Mouse (Mus musculus): ENCODE measurements around the gene Piwil4. TPM values are rescaled to one million over a fixed set of nuclear protein-coding genes. Genes with fewer than 3 reads are reported as not detected.

Piwil4 gene
- total and polyA plus RNA-seq, 3 experiments, result 24.8 to 31.7 TPM; not detected in 1

GRCm38 (mm10) chr9:14740151-14740924, at the start of gene Piwil4 (continued):
- TF ChIP-seq TBP (IDR thresholded peaks at IDR 0.05; ENCODE audit: low read depth, low read length), result no peak; the same call in 1 of the 2 replicates
- peak in 1 of 2 experiments; percentile 65; a peak in 2 of 4 replicates for TF ChIP-seq EP300 (IDR thresholded peaks at IDR 0.05; ENCODE audit: low read depth in 1 of 2, low read length in 2 of 2)
- TF ChIP-seq NELFE (IDR thresholded peaks at IDR 0.05; ENCODE audit: low read depth, low read length), result peak; percentile 74
- TF ChIP-seq SIN3A (IDR thresholded peaks at IDR 0.05; ENCODE audit: low read length), result peak; percentile 76
- no peak for TF ChIP-seq RAD21 (IDR thresholded peaks at IDR 0.05; ENCODE audit: low read depth, low read length)

GRCm38 (mm10) chr9:14787356-14787755, 46.8 kb upstream of the Piwil4 start:
- H3K36me3 ChIP-seq (ENCODE audit: control insufficient read depth in 1 of 2, insufficient read depth in 2 of 2, low read length in 2 of 2), result peaks cover 49 to 54% of the 10 kb centered on the region in 2 experiments

GRCm38 (mm10) chr9:14784039-14785002, 43.8 kb upstream of the Piwil4 start, which contains the start of the genes Mre11a and Ankrd49:
Gene Mre11a (plus strand): TSS chr9:14784654.
Gene Ankrd49 (minus strand): TSS chr9:14784856.
- Histone ChIP-seq H3K36me3 (ENCODE audit: control insufficient read depth in 1 of 2, insufficient read depth in 2 of 2, low read length in 2 of 2) (peaks cover 54 to 66% of the 10 kb centered on the region in 2 experiments), H3K9me3 (replicated peaks; ENCODE audit: insufficient read depth, low read length) (no peaks in the 10 kb centered on the region), H3K4me1 (ENCODE audit: control insufficient read depth in 1 of 2, insufficient read depth in 2 of 2, low read length in 2 of 2) (peaks cover 25 to 27% of the 10 kb centered on the region in 2 experiments), H3K9ac (ENCODE audit: control insufficient read depth, low read depth, low read length, poor library complexity, severe bottlenecking) (peak within 1 kb of the TSS; percentile 93), H3K79me2 (ENCODE audit: control insufficient read depth, insufficient read depth, low read length, poor library complexity) (peaks cover 47% of the 10 kb centered on the region), H3K4me3 (ENCODE audit: control insufficient read depth in 1 of 2, insufficient read depth in 1 of 2, low read depth in 2 of 2, low read length in 2 of 2) (peak within 1 kb of the TSS; percentile 56 to 87), H3K27ac (ENCODE audit: control insufficient read depth, low read depth, low read length) (peak within 1 kb of the TSS; percentile 97), H3K27me3 (ENCODE audit: control insufficient read depth in 1 of 2, insufficient read depth in 2 of 2, low read length in 2 of 2) (no peaks in the 10 kb centered on the region)
- DNase-seq (ENCODE audit: low read depth, low spot score), result peak; percentile 100
- TF ChIP-seq RAD21 (IDR thresholded peaks at IDR 0.05; ENCODE audit: low read depth, low read length) (no peak), POLR2AphosphoS5 (IDR thresholded peaks at IDR 0.05; ENCODE audit: borderline replicate concordance, low read depth, low read length) (peak; percentile 93; the same call in 1 of the 2 replicates), KAT2A (conservative IDR thresholded peaks at IDR 0.05; ENCODE audit: low read depth, low read length) (no peak), CTCF (IDR thresholded peaks at IDR 0.05 in 2 of 3, conservative IDR thresholded peaks at IDR 0.05 in 1 of 3; ENCODE audit: control insufficient read depth in 1 of 3, insufficient read depth in 1 of 3, low read depth in 2 of 3, low read length in 3 of 3, poor library complexity in 1 of 3, severe bottlenecking in 1 of 3) (peak in 1 of 3 experiments; percentile 33; a peak in 2 of 6 replicates), POLR2A (IDR thresholded peaks at IDR 0.05; ENCODE audit: control insufficient read depth in 1 of 2, insufficient read depth in 1 of 2, low read depth in 1 of 2, low read length in 2 of 2, poor library complexity in 1 of 2) (peak in 1 of 2 experiments; percentile 99; a peak in 2 of 4 replicates)

More at GRCm38 (mm10) chr9:14787356-14787755, 46.8 kb upstream of the Piwil4 start:
- Histone ChIP-seq H3K79me2 (ENCODE audit: control insufficient read depth, insufficient read depth, low read length, poor library complexity) (peaks cover 44% of the 10 kb centered on the region), H3K9ac (ENCODE audit: control insufficient read depth, low read depth, low read length, poor library complexity, severe bottlenecking) (no peak overlapping the region), H3K27ac (ENCODE audit: control insufficient read depth, low read depth, low read length) (no peak overlapping the region), H3K27me3 (ENCODE audit: control insufficient read depth in 1 of 2, insufficient read depth in 2 of 2, low read length in 2 of 2) (no peaks in the 10 kb centered on the region), H3K4me3 (ENCODE audit: control insufficient read depth in 1 of 2, insufficient read depth in 1 of 2, low read depth in 2 of 2, low read length in 2 of 2) (no peak overlapping the region), H3K9me3 (replicated peaks; ENCODE audit: insufficient read depth, low read length) (no peaks in the 10 kb centered on the region), H3K4me1 (ENCODE audit: control insufficient read depth in 1 of 2, insufficient read depth in 2 of 2, low read length in 2 of 2) (peaks cover 8 to 20% of the 10 kb centered on the region in 2 experiments; a peak in 3 of 4 replicates)
- no peak for TF ChIP-seq MYB (IDR thresholded peaks at IDR 0.05; ENCODE audit: low read depth, low read length)
- no peak for TF ChIP-seq E2F4 (IDR thresholded peaks at IDR 0.05; ENCODE audit: borderline replicate concordance, low read depth, low read length)
- TF ChIP-seq KAT2A (conservative IDR thresholded peaks at IDR 0.05; ENCODE audit: low read depth, low read length), result no peak
- TF ChIP-seq MXI1 (IDR thresholded peaks at IDR 0.05; ENCODE audit: low read depth, low read length), result no peak
- no peak for TF ChIP-seq JUND (IDR thresholded peaks at IDR 0.05; ENCODE audit: low read depth, low read length)
- peak; percentile 64; the same call in 1 of the 2 replicates for TF ChIP-seq POLR2AphosphoS5 (IDR thresholded peaks at IDR 0.05; ENCODE audit: borderline replicate concordance, low read depth, low read length)
- no peak for DNase-seq (ENCODE audit: low read depth, low spot score)

Measured in MEL (cell line).